Mouse (Mus musculus) kidney, postnatal 4 days (tissue): ENCODE data around the gene Actrt2.

Experiments
- DNase-seq, 2 experiments: peaks; one replicate each; pipeline ENCODE4 v3.0.0; 2021; ENCODE audit warnings: mixed read lengths in 2 of 2

The Actrt2 gene

DNA sequence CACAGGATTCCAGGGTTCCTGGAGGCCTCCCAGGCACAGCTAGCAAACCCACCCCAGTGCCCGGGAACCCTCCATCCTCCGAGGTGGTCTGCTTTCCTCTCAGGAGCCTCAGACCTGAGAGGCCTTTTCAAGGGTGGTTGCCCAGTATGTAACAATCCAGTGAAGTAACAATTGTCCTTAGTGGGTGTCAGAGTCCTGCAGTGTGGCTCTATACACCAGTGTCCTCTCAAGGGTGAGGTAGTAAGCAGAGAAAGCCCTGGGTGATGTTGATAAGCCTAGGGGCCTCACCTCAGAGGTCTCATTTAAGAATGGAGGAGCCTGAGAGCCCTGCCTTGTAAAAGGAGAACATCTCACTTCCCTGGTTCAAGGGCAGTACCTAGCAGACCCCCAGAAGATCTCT, at the start of gene Actrt2:
Gene Actrt2 (minus strand): TSS at position 101 of the 400 bp plus-strand sequence.
- no peak for DNase-seq

DNA sequence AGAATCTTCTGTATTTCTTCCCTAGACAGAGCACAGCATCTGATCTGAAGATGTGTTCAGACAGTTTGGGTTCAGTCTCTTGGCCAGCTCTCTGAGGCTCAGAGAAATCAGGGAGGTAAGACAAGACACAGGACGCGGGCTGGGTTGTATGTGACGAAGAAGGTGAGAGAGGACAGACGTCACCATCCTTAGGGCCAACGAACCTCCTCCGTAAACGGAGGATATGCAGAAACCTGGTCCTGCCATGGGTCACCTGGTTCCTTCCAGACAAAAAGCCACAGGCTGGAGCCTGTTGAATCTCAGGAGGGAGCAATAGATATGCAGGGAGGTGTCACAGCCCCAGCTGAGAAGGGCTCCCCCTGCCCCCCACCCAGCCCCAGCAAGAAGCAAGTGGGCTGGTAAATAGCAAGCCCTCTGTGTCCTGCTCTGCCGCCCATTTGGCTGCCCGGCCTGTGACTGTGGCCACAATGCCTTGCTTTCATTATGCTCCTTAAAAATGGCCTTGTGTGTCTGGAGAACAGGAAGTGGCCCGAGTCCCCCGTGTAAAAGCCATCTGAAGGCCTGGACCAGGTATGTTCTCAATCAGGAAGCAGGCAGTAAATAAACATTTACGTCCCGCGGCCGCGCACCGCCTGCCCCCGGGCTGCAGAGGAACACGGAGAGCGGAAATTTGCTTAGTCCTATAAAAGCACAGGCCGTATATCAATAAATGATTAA, 41.9 kb upstream of the Actrt2 start:
- no peak for DNase-seq

DNA sequence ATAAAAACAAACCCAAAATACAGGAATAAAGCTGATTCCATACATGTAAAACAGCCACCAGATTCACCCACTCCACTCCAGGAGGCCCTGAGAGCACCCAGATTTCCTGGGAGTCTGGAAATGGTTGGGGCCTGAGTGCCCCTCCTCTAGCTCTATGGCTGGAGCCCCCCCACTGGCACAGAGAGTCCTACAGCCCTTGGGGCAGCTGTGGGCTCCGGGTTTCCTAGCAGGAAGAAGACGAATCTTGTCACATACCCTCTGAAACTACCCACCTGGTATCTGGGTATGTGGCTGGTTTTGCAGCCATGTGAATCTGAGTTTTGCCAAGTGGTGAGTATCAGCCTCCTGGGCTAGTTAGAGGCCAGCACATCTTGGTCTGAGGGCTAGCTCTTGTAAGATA, 41.1 kb upstream of the Actrt2 start:
- no peak for DNase-seq

DNA sequence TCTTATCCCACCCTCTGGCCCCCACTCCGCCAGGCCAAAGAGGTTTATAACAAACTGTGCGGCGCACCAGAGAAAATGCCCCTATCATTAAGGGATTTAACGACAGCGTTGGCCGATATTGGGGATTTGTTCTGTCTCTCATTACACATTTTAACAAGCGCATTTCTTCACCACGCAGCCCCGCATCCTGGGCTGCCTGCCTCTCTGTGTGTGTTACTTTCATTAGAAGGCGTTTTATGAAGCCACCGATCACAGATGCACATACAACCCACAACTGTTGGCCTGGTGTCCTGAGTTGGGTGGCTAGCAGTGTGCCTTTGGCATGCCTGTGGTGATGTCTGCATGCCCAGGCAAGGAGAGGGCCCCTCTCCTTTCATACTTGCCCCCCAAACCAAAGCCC, 40.6 kb upstream of the Actrt2 start:
- DNase-seq, result no peak

DNA sequence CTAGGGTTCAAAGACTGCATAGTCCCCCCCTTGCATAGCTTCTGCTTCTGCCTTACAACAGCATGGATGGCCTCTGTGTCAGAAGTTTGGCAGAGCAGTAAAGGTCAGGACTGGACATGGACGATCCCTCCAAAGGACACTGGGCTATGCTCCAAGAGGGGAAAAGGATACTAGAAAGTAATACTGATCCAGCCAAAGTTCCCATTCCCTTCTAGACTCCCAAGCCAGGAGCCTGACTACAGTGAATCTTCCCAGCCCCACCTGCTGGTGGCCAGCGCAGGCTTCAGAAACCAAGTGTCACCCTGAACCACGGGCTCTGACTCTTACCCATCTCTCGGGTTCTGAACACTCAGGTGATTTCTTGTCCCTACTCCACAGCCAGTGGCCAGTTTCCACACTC, 39.9 kb upstream of the Actrt2 start:
- DNase-seq, result no peak

DNA sequence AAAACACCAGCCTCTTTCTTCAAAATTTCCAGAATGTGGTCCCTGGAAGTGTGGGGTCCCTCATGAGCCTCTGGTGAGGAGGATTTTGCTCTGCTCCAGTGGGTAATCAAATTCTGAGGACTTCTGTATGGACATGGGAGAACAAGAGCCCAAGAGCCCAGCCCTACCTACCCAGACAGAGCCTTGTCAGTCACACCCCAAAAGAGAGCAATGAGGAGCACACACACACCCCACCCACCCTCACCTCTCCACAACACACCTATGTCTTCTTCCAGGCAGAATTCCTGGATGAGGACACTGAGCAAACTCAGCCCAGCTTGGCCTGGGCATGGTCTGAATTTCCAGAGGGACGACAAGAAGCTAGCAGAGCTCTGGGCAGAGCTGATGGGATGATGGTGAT, 38.8 kb upstream of the Actrt2 start:
- no peak for DNase-seq

DNA sequence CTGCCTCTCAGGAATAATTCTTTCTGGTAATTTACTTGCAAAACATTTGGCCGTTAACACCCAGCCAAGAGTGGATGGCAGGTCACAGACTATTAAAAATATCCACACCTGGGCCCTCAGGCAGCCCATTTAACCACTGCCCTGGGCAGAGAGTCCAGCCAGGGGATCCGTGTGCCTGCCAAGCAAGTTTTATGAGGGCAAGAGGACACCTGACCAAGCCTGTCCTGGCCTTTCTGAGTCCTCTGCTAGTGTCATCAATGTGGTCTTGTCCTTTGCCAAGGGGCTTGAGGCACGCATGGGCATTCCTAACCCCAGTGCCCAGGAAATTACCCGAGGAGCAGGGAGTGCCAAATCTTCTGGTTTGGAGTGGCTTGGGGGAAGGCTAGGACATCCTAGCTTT, 38.0 kb upstream of the Actrt2 start:
- DNase-seq, result no peak

DNA sequence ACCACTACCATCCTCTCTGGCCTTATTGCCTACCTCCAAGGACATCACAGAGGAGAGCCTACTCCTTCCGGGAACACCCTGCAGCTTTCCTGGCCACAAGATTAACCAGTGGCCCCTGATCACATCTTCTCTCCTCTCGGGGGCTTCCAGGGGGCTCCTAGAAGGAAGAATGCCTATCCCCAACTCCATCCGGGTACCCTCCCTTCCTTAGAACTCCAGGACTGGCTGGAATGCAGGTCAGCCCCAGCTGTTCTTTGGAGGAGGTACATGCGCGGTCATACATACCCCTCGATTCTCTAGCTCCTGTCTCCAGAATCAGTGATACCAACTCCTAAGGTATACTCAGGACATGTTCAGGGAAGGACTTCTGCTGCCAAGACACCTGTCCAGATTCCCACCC, 37.4 kb upstream of the Actrt2 start:
- no peak for DNase-seq

DNA sequence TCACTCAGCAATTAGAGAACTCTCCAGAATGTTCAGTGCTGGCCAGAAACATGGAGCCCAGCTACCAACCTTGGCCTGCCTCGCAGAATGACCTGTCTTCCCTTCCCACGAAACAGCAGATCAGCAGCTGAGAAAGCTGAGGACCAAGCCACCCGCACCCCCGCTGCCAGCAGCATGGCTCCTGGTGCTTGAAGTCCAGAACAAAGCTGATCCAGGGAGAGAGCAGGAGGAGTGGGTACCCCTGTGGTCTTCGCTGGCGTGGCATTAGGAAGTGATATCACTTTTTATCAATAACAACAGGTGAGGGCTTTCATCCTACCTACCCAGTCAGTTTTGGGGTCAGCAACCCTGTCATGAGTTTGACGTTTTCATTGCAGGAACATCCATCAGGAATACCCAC, 36.9 kb upstream of the Actrt2 start:
- no peak for DNase-seq

DNA sequence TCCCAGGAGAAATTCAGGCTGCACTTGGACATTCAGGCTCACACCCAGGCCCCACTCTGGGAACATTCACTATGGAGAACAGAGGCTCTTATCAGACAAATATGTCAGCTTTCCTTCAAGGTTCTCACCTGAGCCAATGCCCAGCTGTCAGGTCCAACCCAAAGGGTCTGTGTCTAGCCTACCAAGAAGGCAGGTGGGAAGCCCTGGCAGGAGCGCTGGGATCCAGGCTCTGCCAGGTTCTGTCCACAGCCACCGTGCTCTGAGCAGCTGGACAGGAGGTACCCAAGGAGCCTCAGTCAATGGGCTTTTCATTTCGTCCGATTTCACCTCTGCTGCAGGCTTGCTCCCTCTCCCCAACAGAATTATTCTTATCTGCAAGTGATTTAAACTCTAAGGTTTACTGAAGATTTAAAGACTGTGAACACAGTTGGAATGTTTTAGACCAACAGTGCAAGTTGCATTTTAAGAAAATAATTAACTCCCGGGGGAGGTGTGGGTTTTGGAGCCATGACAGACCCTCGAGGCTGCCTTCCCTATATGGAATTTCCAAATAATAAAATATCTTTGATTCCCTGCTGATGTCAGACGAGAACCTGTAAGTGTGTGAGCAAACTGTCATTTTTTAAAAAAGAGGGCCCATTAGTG, 35.9 kb upstream of the Actrt2 start:
- no peak for DNase-seq

DNA sequence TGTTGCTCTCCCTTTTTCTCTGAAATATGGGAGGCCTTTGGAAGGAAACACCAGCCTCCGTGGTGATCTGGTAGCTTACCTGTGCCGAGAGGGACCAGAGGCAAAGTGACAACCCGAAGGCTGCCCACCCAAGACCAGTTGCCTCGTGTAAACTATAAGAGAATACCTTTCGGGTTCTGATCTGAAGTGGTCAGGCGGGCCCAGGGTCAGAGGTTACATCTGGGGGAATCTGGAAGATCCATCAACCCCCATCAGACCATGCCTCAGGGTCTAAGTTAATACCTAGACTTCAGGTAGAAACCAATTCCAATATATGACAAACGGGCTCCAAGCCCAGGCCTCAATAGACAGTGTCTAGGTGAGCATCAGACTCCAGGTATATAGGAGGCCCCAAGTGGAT, 35.3 kb upstream of the Actrt2 start:
- DNase-seq, result no peak

DNA sequence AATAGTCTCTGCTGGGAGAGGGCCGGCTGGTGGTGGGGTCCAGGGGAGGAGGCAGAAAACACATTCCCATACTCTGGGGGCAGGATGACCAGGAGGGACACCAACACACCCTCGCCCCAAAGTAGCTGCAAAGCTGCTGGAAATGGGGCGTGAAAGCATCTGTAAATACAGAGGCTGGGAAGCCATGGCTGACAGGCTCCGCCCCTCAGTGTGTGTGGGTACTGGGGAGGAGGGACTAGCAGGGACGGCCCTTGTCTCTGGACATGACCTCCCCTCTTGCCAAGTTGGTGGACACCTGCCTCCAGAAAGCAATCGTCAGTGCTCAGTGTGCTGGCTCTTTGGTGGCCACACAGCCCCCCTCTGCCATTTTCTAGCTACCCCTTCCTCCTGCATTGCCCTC, 34.5 kb upstream of the Actrt2 start:
- DNase-seq, result no peak

DNA sequence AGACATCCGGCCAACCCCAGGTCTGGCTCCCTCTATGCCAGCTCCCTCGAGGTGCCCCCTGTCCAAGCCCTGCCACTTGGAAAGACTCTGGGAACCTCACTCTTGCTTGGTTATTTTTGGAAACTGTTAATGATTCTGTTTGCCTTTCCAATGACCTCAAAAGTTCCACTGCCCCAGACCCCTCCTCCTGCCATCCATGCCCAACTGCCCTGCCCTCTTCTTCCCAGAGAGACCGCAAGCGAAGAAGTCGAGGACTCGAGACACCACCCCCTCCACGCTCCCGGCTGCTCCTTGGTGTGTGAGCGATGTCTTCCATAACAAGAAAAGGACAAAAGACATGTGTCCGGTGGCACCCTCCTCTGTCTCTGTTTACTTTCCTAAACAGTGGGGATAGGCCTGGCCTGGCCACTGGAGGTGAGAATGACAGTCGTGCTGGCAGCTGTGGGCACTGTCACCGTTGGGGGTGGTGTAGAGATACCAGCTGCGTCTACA, 33.3 kb upstream of the Actrt2 start:
- no peak for DNase-seq

DNA sequence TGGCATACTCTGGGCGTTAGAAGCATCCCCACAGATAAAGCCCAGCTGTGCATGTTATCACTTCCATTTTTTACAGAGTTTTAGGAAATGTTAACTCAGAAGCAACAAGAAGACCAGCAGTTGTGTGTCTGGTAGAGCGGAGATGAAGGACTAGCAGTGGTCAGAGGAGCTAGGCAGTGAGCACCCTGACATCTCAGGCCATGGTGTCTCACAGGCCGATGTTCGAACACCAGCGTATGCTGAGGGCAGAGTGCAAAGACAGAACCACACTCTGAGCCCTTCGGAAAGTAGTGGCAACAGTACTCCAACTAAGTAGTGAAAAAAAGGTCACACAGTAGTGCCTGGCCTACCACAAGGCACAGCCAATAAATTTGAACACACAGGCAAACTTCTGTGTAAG, 32.8 kb upstream of the Actrt2 start:
- no peak for DNase-seq

DNA sequence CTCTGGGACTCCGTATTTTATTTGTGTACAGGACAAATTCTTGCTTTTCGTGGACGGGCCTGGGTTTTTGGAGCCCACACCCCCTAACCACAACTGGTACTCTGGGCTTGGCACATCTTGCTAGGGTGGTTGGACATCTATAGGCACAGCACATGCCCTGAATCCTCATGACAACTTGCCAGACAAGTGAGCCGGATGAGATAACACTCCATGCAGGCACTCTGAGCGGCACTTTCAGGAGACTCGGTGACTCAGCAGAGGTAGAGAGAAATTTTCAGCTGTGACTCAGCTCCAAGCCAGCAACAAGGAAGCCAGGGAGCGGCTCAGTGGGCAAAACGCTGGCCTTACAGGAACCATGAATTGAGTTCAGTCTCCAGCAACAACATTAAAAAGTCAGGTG, 31.6 kb upstream of the Actrt2 start:
- no peak for DNase-seq

DNA sequence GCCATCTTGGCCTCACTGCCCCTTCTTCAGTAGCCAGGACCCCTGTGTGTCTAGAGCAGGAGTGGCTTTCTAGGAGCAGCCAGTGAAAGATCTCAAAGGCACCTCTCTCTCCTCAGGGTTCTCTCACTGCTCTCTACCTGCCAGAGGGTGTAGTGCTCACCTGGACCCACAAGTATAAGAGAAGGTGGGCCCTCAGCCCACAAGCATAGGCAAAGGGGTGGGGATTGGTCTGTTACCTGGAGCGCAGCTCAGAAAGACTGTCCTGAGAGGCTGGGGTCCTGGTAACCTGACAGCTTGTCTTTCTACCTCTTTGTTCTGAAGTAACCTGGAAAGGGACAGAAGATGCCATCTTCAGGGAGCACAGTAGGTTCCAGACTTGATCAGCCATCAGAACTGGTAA, 31.0 kb upstream of the Actrt2 start:
- no peak for DNase-seq

DNA sequence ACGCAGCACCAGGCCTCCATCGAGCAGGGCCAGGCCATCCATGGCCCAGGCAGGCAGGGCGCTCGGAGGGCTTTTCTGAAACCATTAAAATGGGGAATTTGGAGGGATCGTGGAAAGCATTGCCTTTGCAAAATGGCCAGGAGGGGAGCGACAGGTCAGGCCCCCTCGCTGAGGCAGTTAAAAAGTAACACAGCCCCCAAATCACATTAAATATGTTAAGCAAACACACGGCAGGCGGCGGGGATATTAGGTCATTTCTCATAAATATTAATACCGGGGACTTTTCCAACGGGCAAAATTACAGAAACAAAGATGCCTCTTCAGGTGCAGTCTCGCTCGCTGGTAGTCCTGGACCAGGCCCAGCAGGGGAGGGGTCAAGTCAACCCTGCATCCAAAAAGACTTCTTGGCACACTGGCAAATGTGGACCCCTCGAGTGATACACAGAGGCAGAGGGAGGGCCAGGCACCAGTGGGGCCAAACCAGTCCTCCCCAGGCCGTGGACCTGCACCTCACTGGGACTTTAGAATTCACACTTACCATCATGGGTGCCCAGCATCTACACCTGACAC, 30.4 kb upstream of the Actrt2 start:
- DNase-seq, result no peak

DNA sequence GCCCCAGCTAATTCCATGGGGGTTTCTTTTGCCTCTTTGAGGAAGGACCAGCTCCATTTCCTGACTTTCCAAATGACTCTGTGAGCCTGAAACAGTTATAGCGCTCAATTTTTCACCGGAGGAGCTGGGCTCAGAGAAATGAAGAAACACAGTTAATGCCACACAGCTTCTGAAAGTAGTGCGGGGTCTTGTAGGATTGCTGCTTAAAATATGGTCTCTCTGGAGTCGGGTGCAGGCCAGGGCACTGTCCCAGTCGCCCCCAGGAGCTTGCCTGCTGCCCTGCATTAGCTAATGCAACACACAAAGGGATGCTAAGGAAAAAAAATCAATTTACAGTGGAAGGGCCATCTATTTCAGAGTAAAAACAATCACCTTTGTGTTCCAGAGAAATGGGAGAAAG, 29.8 kb upstream of the Actrt2 start:
- no peak for DNase-seq

DNA sequence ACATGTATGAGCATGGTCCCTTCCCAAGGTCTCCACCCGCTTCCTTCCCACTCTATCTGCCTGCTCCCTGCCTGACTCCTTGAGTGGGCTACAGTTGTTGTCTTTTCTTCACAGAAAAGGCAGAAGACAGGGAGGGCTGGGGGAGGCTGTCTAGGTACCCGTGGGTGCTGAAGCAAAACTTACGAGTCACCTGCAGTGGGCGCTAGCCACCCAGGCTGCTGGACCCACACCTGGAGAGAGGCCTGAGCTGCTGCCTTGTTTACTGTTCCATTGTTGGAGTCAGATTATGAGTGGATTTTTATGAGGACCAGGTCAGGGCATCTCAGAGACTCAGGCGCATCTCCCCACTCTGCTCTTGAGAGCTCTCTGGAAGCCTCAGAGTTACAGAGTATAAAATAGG, 28.9 kb upstream of the Actrt2 start:
- peak in 1 of 2 experiments; percentile 36 for DNase-seq

DNA sequence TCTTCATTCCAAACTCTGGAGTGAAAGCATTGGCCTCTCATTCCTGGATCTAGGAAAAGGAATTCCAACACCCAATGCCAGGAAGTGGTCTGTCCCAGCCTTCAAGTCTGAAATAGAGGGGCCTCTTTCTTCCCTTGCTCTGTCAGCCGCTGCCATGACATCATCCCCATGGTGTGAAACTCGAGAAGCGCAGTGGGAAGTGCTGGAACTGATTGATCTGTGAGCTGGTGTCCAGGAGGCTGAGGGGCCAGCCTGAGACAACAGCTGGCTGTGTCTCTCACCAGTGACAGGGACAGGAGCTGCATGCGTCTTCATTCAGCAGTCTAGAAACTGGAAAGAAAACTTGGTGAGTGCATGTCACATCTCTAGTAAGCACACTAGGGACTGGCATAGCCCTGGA, 28.5 kb upstream of the Actrt2 start:
- DNase-seq, result no peak

DNA sequence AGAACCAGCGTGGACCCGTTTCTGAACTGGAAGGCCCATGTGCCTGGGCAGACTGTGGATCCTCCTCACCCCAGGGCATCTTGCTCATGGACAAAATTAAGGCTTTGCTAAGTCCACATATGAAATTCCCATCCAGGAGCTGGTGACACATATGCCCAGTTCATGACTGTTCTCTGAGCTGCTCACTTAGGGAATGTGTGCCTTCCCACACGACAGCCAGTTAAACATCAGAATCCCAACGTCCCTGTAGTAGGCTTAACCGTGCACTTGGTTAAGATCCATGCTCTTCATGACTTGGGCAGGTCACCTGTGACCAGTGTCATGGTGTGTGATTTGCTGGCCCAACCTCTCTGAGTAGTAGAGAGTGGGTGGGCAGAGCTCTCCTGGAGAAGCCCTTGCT, 26.7 kb upstream of the Actrt2 start:
- DNase-seq, result no peak

DNA sequence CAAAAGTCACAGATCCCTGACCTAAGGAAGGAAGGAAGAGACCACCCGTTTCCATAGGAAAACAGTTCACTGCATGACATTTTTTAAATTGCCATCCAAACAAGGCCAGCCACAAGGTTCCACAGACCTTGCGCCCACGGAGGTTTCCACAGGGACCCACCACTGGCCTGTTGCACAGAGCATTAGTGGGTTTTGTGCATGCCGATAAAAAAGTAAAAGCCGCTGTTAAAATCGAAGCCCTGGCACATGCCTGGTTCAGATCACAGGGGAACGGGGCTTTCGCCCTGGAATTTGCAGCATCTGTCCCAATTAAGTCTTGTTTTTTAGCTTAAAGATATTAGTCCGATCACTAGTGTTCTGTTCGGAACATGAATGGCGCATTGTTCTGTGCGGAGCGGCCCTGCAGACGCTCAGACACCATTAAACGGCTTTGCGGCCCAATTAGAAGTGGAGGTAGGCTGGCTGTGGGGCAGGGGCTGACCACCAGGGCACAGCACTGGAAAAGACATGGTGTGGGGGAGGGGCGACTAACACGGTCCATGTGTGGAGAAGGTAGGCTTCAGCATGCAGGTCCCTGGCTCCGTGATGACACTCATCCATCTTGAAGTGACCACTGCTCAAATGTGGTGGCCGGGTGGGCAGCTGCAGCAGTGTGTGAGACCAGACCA, 25.8 kb upstream of the Actrt2 start:
- no peak for DNase-seq

DNA sequence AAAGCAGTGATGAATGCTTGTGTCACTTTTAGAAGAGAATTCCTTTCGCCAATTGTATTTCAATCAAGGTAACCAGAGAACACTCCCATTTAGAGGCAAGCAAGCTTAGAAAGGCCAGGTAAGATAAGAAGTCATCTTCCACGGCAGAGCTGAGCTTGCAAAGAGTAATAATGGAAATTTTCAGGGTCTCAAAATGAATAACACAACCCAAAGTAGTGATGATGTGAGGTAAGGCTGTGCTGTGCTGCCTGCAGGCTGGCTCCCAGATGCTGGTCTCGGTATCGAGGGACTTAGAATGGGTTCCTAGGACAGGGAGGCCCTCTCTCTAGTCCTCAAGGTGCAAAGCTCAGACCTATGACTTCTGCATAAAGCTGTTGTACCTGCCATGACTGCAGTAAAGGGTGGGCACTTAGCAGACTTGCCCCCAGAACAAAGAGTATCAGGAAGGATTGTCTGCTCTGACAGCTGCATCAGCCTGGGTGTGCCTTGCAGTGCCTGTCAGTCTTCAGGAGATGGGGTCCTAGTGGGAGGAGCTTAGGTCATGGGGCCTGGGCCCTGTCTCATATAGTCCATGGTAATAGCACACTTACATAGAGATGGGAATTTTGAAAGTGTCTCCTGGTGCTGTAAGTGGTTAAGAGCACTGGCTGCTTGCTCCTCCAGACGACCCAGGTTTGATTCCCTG, 15.5 kb upstream of the Actrt2 start:
- no peak for DNase-seq
